ENCODE assay signal across 25 mouse cellular contexts in genomic region chr9:70364741-70365140, GRCm38 (mm10). TPM values are rescaled to one million over a fixed set of nuclear protein-coding genes. Genes with fewer than 3 reads are reported as not detected.
DNase-seq lines count a peak whose midpoint lies in the region; ATAC-seq lines count a peak whose summit lies in the region.
"Had no signal": no experiment of that assay in that cellular context is flagged by ENCODE, and none has a peak within 500 bp of the region (broad histone marks: within the 10 kb centered on the region; RNA-seq: fewer than 3 reads in every experiment).

No protein-coding gene starts in this region.

- no peak for DNase-seq in frontal cortex, postnatal 25 days (ENCODE audit: low spot score in 2 of 2)
- DNase-seq in layer of hippocampus, adult 9-11 months = peak; percentile 31
- DNase-seq in layer of hippocampus, postnatal 25 days (ENCODE audit: extremely low spot score in 1 of 2, low spot score in 1 of 2) = no peak
- DNase-seq in right cerebral cortex, postnatal 36 days (ENCODE audit: low spot score in 2 of 2) = peak; percentile 26 to 68
- no peak for DNase-seq in right cerebral cortex, postnatal 25 days
- DNase-seq in testis, postnatal 10 days (ENCODE audit: low spot score) = no peak
- DNase-seq: adrenal gland, adult 8-10 months; cerebellum, adult 8-10 months; cerebellum, postnatal 25 days; gastrocnemius, postnatal 25 days; heart, adult 18-20 months; heart, postnatal 36 days; kidney, adult 8-10 months; kidney, postnatal 4 days; layer of hippocampus, postnatal 36 days; retina, postnatal 1 day; thymus, adult 18-20 months; thymus, postnatal 25 days had no signal

- ATAC-seq in frontal cortex, adult (ENCODE audit: low TSS enrichment) = peak; percentile 65
- no peak for ATAC-seq in granulocyte monocyte progenitor cell, adult 5-6 weeks (replicated peaks; ENCODE audit: poor library complexity, severe bottlenecking)
- ATAC-seq: activated CD4-positive, CD25-positive, alpha-beta regulatory T cell, adult 4 months; forebrain, embryonic 13.5 days; hindbrain, postnatal 0 days; intestine, embryonic 16.5 days; midbrain, embryonic 15.5 days had no signal

RNA-seq across cellular contexts. Expression of gene Ccnb2, which starts 56.6 kb away (rescaled TPM):
- 1 to 10 TPM; 1.1 to 1.4 TPM for total RNA-seq in layer of hippocampus, postnatal 25 days (2021)
- total RNA-seq in granulocyte monocyte progenitor cell, adult 5-6 weeks (2014; fragmentation: Nextera tagmentation) = 63.0 and 75.8 TPM in 2 replicates
- 78.5 and 83.1 TPM in 2 replicates for total RNA-seq in granulocyte monocyte progenitor cell, adult 5-6 weeks (2017)

Comparison
In these comparisons a context has a peak if more than half of its experiments do, and no peak if none do; other contexts are left out.
1. DNase-seq: peak in layer of hippocampus, adult 9-11 months (single experiment) and right cerebral cortex, postnatal 36 days (2 of 2); none in frontal cortex, postnatal 25 days (0 of 2), layer of hippocampus, postnatal 25 days (0 of 2), right cerebral cortex, postnatal 25 days (single experiment) and testis, postnatal 10 days (single experiment).
2. RNA of gene Ccnb2, which starts 56.6 kb away (total RNA-seq): 63.0 to 83.1 TPM in granulocyte monocyte progenitor cell, adult 5-6 weeks; 1.1 to 1.4 TPM in layer of hippocampus, postnatal 25 days; every median in the first group is over 10 times any median in the second.